Mouse (Mus musculus): Measurements from ENCODE around the gene Neurl4.

- TF ChIP-seq TAL1 (IDR thresholded peaks at IDR 0.05; ENCODE audit: low read length) (no peak), GATA1 (IDR thresholded peaks at IDR 0.05; ENCODE audit: low read length) (no peak)
These were observed 19.6 kb downstream of the Neurl4 start for GRCm38 (mm10) chr11:69920266-69921031.
